Mouse (Mus musculus) forebrain, postnatal 0 days (tissue): ENCODE measurements around the gene Cdk2ap2. TPM values are rescaled to one million over a fixed set of nuclear protein-coding genes. Genes with fewer than 3 reads are reported as not detected.
A peak's percentile ranks its signal among the peaks of the same experiment; 100 is the strongest.
"Not testable (repeated sequence)": the region's sequence is repeated elsewhere in the genome, so short reads cannot be mapped to it uniquely, and the experiment has no call there.

ENCODE experiments used
- ATAC-seq: fragments of 200-750 bp; cut with Nextera tagmentation; 2 replicates; pipeline ENCODE4 v1.8.0; 2017; ENCODE audit warnings: mild to moderate bottlenecking, moderate library complexity
- DNase-seq: peaks from one replicate; pipeline ENCODE4 v3.0.0-alpha.2; 2015
- H3K27ac ChIP-seq: fragments of 300-500 bp; sonication (generic); 2 replicates; pipeline ENCODE4 v1.5.1; 2014; ENCODE audit warnings: low read depth, mild to moderate bottlenecking, antibody characterized with exemption, low read length, moderate library complexity, mixed read lengths
- H3K27me3 ChIP-seq: fragments of 300-500 bp; sonication (generic); 2 replicates; pipeline ENCODE4 v1.6.1; 2014; ENCODE audit warnings: mild to moderate bottlenecking, low read length, mixed read lengths; ENCODE audit not compliant: insufficient read depth
- H3K36me3 ChIP-seq: fragments of 300-500 bp; sonication (generic); 2 replicates; pipeline ENCODE4 v1.6.1; 2014; ENCODE audit warnings: mild to moderate bottlenecking, moderate library complexity; ENCODE audit not compliant: insufficient read depth
- H3K4me1 ChIP-seq: fragments of 300-500 bp; sonication (generic); 2 replicates; pipeline ENCODE4 v1.6.1; 2014; ENCODE audit warnings: antibody characterized with exemption; ENCODE audit not compliant: insufficient read depth
- H3K4me2 ChIP-seq: fragments of 300-500 bp; sonication (generic); 2 replicates; pipeline ENCODE4 v1.6.1; 2014; ENCODE audit warnings: low read depth, mild to moderate bottlenecking, moderate library complexity
- H3K4me3 ChIP-seq: fragments of 300-500 bp; sonication (generic); 2 replicates; pipeline ENCODE4 v1.5.1; 2014; ENCODE audit warnings: low read depth, low read length, mixed read lengths
- H3K9ac ChIP-seq: fragments of 300-500 bp; sonication (generic); 2 replicates; pipeline ENCODE4 v1.6.1; 2014; ENCODE audit warnings: mild to moderate bottlenecking
- H3K9me3 ChIP-seq: fragments of 300-500 bp; sonication (generic); 2 replicates; pipeline ENCODE4 v1.6.1; 2016; ENCODE audit warnings: low read length
- CTCF ChIP-seq: sonication (generic); IDR thresholded peaks from 2 replicates; pipeline ENCODE4 v1.5.1; 2016; ENCODE audit warnings: antibody characterized with exemption, control low read depth, low read depth
- WGBS: fragments of 180-500 bp; shearing (Covaris S2); extraction: QIAGEN DNeasy Blood & Tissue Kit; methylation state at CpG from one replicate; pipeline ENCODE4 v1.1.7; 2014; 5-methylcytosine and 5-hydroxymethylcytosine counted together
- polyA plus RNA-seq: library from polyadenylated mRNA; unstranded; fragments of >200 nt; fragmentation: Nextera tagmentation; extraction: Ambion mirVana; gene quantifications from 2 replicates; pipeline ENCODE4 v1.2.1, GENCODE M21; 2015
- total RNA-seq: library from RNA; depleted of rRNA; stranded (reverse); fragments of >200 nt; gene quantifications from 2 replicates; pipeline ENCODE4 v1.2.3, GENCODE M21; 2014

The Cdk2ap2 gene
- total and polyA plus RNA-seq, 2 experiments from 2014 or later: 34.4 to 59.9 TPM

- 86% methylated on average over 11 of the region's 11 CpGs for WGBS
- H3K9me3 ChIP-seq: no peaks in the 10 kb centered on the region
- H3K27me3 ChIP-seq: no peaks in the 10 kb centered on the region
- ATAC-seq: no peak
- H3K27ac ChIP-seq: no peak overlapping the region
- peaks cover 7% of the 10 kb centered on the region for H3K4me1 ChIP-seq
- no peak overlapping the region for H3K9ac ChIP-seq
- TF ChIP-seq CTCF: no peak
- no peak overlapping the region for H3K4me2 ChIP-seq
- H3K36me3 ChIP-seq: peaks cover 68% of the 10 kb centered on the region
- DNase-seq: no peak
- no peak overlapping the region for H3K4me3 ChIP-seq
These were observed 18.8 kb downstream of the Cdk2ap2 start for GRCm38 (mm10) chr19:4115816-4116215.

- TF ChIP-seq CTCF: no peak
- Histone ChIP-seq H3K27me3 (no peaks in the 10 kb centered on the region), H3K4me2 (no peak overlapping the region), H3K9me3 (no peaks in the 10 kb centered on the region), H3K27ac (no peak overlapping the region), H3K9ac (no peak overlapping the region), H3K36me3 (peaks cover 56% of the 10 kb centered on the region), H3K4me1 (peaks cover 8% of the 10 kb centered on the region), H3K4me3 (no peak overlapping the region)
- 98% methylated on average over 7 of the region's 7 CpGs for WGBS
- DNase-seq (no peak), ATAC-seq (no peak)
These were observed 20.0 kb downstream of the Cdk2ap2 start for GRCm38 (mm10) chr19:4117006-4117405.

- Histone ChIP-seq H3K4me2 (no peak overlapping the region), H3K4me3 (no peak overlapping the region), H3K36me3 (peaks cover 46% of the 10 kb centered on the region), H3K9me3 (no peaks in the 10 kb centered on the region), H3K27ac (no peak overlapping the region), H3K4me1 (peaks cover 8% of the 10 kb centered on the region), H3K27me3 (no peaks in the 10 kb centered on the region), H3K9ac (no peak overlapping the region)
- ATAC-seq (no peak), DNase-seq (no peak)
- 97% methylated on average over 2 of the region's 2 CpGs for WGBS
- no peak for TF ChIP-seq CTCF
These were observed 21.4 kb downstream of the Cdk2ap2 start for GRCm38 (mm10) chr19:4118350-4118749.

- 0 out of 2 replicates have a peak overlapping the region, but pooled peaks have one; percentile 66 for H3K9ac ChIP-seq
- no peak overlapping the region for H3K4me3 ChIP-seq
- H3K4me2 ChIP-seq: peak overlapping the region; percentile 42
- ATAC-seq (no peak), DNase-seq (no peak)
- WGBS: 89% methylated on average over 6 of the region's 6 CpGs
- peaks cover 8% of the 10 kb centered on the region for H3K4me1 ChIP-seq
- no peak overlapping the region for H3K27ac ChIP-seq
- H3K9me3 ChIP-seq: no peaks in the 10 kb centered on the region
- peaks cover 30% of the 10 kb centered on the region for H3K36me3 ChIP-seq
- TF ChIP-seq CTCF: no peak
- no peaks in the 10 kb centered on the region for H3K27me3 ChIP-seq
These were observed 22.9 kb downstream of the Cdk2ap2 start for GRCm38 (mm10) chr19:4119716-4120487.

GRCm38 (mm10) chr19:4120496-4120895 lies 23.5 kb downstream of the Cdk2ap2 start:
- peak overlapping the region; percentile 76; the same call in 1 of the 2 replicates for H3K27ac ChIP-seq
- peak overlapping the region; percentile 66; the same call in 1 of the 2 replicates for H3K9ac ChIP-seq
- ATAC-seq (no peak), DNase-seq (no peak)
- WGBS: 95% methylated on average over 2 of the region's 2 CpGs
- peaks cover 8% of the 10 kb centered on the region for H3K4me1 ChIP-seq
- peaks cover 24% of the 10 kb centered on the region for H3K36me3 ChIP-seq
- H3K27me3 ChIP-seq: no peaks in the 10 kb centered on the region
- peak overlapping the region; percentile 44 for H3K4me3 ChIP-seq
- no peaks in the 10 kb centered on the region for H3K9me3 ChIP-seq
- H3K4me2 ChIP-seq: peak overlapping the region; percentile 42
- TF ChIP-seq CTCF: no peak

- no peaks in the 10 kb centered on the region for H3K27me3 ChIP-seq
- H3K9me3 ChIP-seq: no peaks in the 10 kb centered on the region
These were observed 24.3 kb downstream of the Cdk2ap2 start for GRCm38 (mm10) chr19:4121097-4121805.

GRCm38 (mm10) chr19:4121896-4122295 lies 24.9 kb downstream of the Cdk2ap2 start:
- H3K9me3 ChIP-seq, H3K9ac ChIP-seq, H3K27me3 ChIP-seq, DNase-seq, H3K4me3 ChIP-seq, ATAC-seq, H3K27ac ChIP-seq, H3K4me2 ChIP-seq: not testable (repeated sequence)
- 63% methylated on average over 6 of the region's 6 CpGs for WGBS
- Histone ChIP-seq H3K36me3 (peaks cover 14% of the 10 kb centered on the region), H3K4me1 (peaks cover 14% of the 10 kb centered on the region)

More at GRCm38 (mm10) chr19:4121097-4121805, 24.3 kb downstream of the Cdk2ap2 start:
- Histone ChIP-seq H3K36me3 (peaks cover 19% of the 10 kb centered on the region), H3K4me1 (peaks cover 8% of the 10 kb centered on the region), H3K27ac (peak overlapping the region; percentile 76), H3K9ac (peak overlapping the region; percentile 66), H3K4me3 (peak overlapping the region; percentile 44), H3K4me2 (peak overlapping the region; percentile 42)
- ATAC-seq: peak; percentile 85
- WGBS: 2% methylated on average over 38 of the region's 38 CpGs
- TF ChIP-seq CTCF: no peak
- DNase-seq: peak; percentile 99
